ENCODE assay signal across 14 mouse cellular contexts in the genomic region with DNA sequence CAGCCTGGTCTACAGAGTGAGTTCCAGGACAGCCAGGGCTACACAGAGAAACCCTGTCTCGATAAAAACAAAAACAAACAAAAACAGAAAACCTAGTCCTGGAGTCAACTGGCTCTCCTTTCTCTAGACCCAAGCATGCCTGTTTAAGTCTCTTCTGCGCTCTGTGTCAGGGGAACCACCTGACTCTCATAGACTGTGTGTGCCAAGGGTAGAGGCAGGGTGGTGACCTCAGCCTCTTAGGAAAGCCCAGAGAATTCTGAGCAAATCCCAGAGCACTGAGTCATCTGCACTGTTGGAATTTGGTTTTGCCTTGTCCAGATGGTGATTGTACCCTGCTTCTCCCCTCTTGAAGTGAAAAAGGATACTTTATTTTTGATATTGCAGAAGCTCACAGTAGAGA. TPM values are rescaled to one million over a fixed set of nuclear protein-coding genes. Genes with fewer than 3 reads are reported as not detected.
DNase-seq lines count a peak whose midpoint lies in the region; ATAC-seq and TF ChIP-seq lines count a peak whose summit lies in the region.
"Had no signal": no experiment of that assay in that cellular context is flagged by ENCODE, and none has a peak within 500 bp of the region (broad histone marks: within the 10 kb centered on the region; RNA-seq: fewer than 3 reads in every experiment).

No protein-coding gene starts in this region.

- no peak overlapping the region for H3K4me3 ChIP-seq in lung, postnatal 0 days (ENCODE audit: low read depth, low read length)
- H3K4me3 ChIP-seq: hindbrain, embryonic 10.5 days had no signal

- H3K27ac ChIP-seq in lung, postnatal 0 days (ENCODE audit: low read length): no peak overlapping the region
- H3K27ac ChIP-seq: hindbrain, embryonic 10.5 days had no signal

- no peak overlapping the region for H3K9ac ChIP-seq in lung, postnatal 0 days (replicated peaks; ENCODE audit: low read depth)

- no peaks in the 10 kb centered on the region for H3K9me3 ChIP-seq in lung, postnatal 0 days (ENCODE audit: low read length)
- H3K9me3 ChIP-seq: G1E; hindbrain, embryonic 10.5 days had no signal

- TF ChIP-seq EP300 in lung, postnatal 0 days (IDR thresholded peaks at IDR 0.05): peak; percentile 72

- H3K4me2 ChIP-seq in lung, postnatal 0 days (replicated peaks; ENCODE audit: low read depth, low read length): no peak overlapping the region

- H3K4me1 ChIP-seq in lung, postnatal 0 days (ENCODE audit: insufficient read depth, low read depth, low read length): peaks cover 11% of the 10 kb centered on the region; the same call in 1 of the 2 replicates

- intact Hi-C loops in left cerebral cortex, postnatal 25 days (cut with DNase I): no loop called here

- no peaks in the 10 kb centered on the region for H3K36me3 ChIP-seq in lung, postnatal 0 days (ENCODE audit: insufficient read depth, low read length)

- no peak for TF ChIP-seq CTCF in lung, postnatal 0 days (IDR thresholded peaks at IDR 0.05)

- DNase-seq in adrenal gland, adult 2 months: peak; percentile 84
- DNase-seq in adrenal gland, adult 18-20 months (ENCODE audit: low spot score in 2 of 2): no peak
- peak; percentile 99 for DNase-seq in 3T3-L1 (ENCODE audit: low read depth, low spot score)
- DNase-seq in fibroblast of lung, adult 2 months (ENCODE audit: low read depth): peak; percentile 76
- peak; percentile 89 for DNase-seq in lung, postnatal 0 days (ENCODE audit: low spot score)
- no peak for DNase-seq in cerebellum, postnatal 4 days (ENCODE audit: low spot score in 2 of 2)
- DNase-seq in kidney, adult 9 months: no peak
- no peak for DNase-seq in left cerebral cortex, postnatal 25 days (ENCODE audit: low spot score in 2 of 2)
- DNase-seq: cerebellum, adult 18-20 months; liver; thymus, adult 18-20 months had no signal

- ATAC-seq in lung, postnatal 0 days: peak; percentile 89
- ATAC-seq: intestine, embryonic 16.5 days had no signal

- H3K27me3 ChIP-seq in lung, postnatal 0 days (replicated peaks; ENCODE audit: insufficient read depth, low read length): no peaks in the 10 kb centered on the region

- WGBS in lung, postnatal 0 days: 50% methylated on average over 2 of the region's 2 CpGs

RNA-seq across cellular contexts. Expression of a gene that starts 7.1 kb away (rescaled TPM):
- 10 to 100 TPM; 34.0 to 79.5 TPM for total RNA-seq in adrenal gland, adult 2 months (2021)
- polyA plus RNA-seq in adrenal gland, adult 2 months (2012; rRNA removed): 35.2 and 36.8 TPM in 2 replicates
- 10 to 100 TPM; 48.8 to 55.3 TPM for total RNA-seq in adrenal gland, adult 18-20 months (2021)
- polyA plus RNA-seq in lung, postnatal 0 days (2015; fragmentation: Nextera tagmentation; extraction: Ambion mirVana): 16.7 and 21.5 TPM in 2 replicates
- total RNA-seq in left cerebral cortex, postnatal 25 days (2021): 10 to 100 TPM; 59.0 to 64.8 TPM

RNA-seq across cellular contexts. Expression of a gene that starts 8.0 kb away (rescaled TPM):
- 1 to 10 TPM; 5.1 to 5.9 TPM for total RNA-seq in adrenal gland, adult 2 months (2021)
- 6.1 and 6.6 TPM in 2 replicates for polyA plus RNA-seq in adrenal gland, adult 2 months (2012; rRNA removed)
- total RNA-seq in adrenal gland, adult 18-20 months (2021): 1 to 10 TPM; 4.1 to 4.5 TPM
- 4.1 and 4.6 TPM in 2 replicates for polyA plus RNA-seq in lung, postnatal 0 days (2015; fragmentation: Nextera tagmentation; extraction: Ambion mirVana)
- 1 to 10 TPM; 4.2 TPM for total RNA-seq in left cerebral cortex, postnatal 25 days (2021)

Comparison
In these comparisons a context has a peak if more than half of its experiments do, and no peak if none do; other contexts are left out.
1. DNase-seq: peak in adrenal gland, adult 2 months (single experiment), 3T3-L1 (single experiment), fibroblast of lung, adult 2 months (single experiment) and lung, postnatal 0 days (single experiment); none in adrenal gland, adult 18-20 months (0 of 2), cerebellum, postnatal 4 days (0 of 2), kidney, adult 9 months (single experiment) and left cerebral cortex, postnatal 25 days (0 of 2).